Mouse (Mus musculus): ENCODE measurements at regions not wholly inside any gene's neighbourhood (a gene's known extent, or its start where the extent isn't known, plus 50 kb on each side); places are given as distances from the start of the nearest gene placed in this dataset.

DNA sequence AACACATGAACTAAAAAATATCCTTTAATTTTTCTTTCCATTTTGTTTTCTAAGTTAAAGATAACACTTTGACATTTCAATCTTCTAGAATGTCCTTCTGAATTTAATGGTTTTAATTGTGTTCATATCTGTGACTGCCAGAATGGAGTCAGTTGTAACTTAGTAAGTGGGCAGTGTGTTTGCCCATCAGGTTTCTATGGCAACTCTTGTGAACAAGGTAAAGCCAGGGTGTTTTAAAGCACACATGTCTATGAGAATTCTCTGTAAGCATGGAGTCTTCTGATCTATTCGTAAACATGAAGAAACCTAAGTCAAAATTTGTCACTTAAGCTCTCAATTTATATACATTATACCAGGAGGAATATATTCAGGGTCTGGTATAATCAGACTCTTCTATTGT is 689.4 kb downstream of the Egfem1 start:
- no peaks in the 10 kb centered on the region for H3K9me3 ChIP-seq (ENCODE audit: control insufficient read depth, low read length)
- H3K4me1 ChIP-seq (ENCODE audit: control insufficient read depth, insufficient read depth, low read length), result no peaks in the 10 kb centered on the region
- H3K27ac ChIP-seq (ENCODE audit: low read depth, low read length), result no peak overlapping the region
- H3K4me2 ChIP-seq (replicated peaks; ENCODE audit: low read depth, low read length), result no peak overlapping the region
- WGBS, result 98% methylated on average over 1 of the region's 1 CpGs
- H3K27me3 ChIP-seq (ENCODE audit: control insufficient read depth, insufficient read depth, low read length), result no peaks in the 10 kb centered on the region
- ATAC-seq (ENCODE audit: low FRiP score, low TSS enrichment), result no peak
- H3K4me3 ChIP-seq (ENCODE audit: low read length), result no peak overlapping the region
- H3K36me3 ChIP-seq (ENCODE audit: control insufficient read depth, insufficient read depth, low read length), result no peaks in the 10 kb centered on the region
- no peak overlapping the region for H3K9ac ChIP-seq (ENCODE audit: low read depth, low read length)

DNA sequence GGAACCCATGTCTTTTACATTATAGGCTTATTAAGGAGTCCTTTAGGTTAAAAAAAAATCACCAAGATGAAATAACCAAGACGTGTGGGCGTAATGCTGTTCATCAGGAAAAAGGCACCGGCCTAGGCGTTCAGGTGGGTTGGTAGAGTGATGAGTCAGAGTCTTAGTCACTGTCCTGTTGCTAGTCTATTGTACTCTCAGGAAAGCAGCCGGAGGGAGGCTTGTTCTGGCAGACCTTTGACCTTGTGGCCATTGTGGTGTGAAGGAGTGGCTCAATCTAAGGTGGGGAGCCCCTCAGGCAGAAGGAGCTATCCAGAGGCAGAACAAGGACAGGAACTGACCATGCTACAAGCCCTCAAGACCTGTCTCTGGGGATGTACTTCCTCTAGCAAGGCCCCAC is 686.8 kb downstream of the Egfem1 start:
- Histone ChIP-seq H3K27me3 (ENCODE audit: control insufficient read depth, insufficient read depth, low read length) (no peaks in the 10 kb centered on the region), H3K9ac (ENCODE audit: low read depth, low read length) (no peak overlapping the region), H3K36me3 (ENCODE audit: control insufficient read depth, insufficient read depth, low read length) (no peaks in the 10 kb centered on the region), H3K4me2 (replicated peaks; ENCODE audit: low read depth, low read length) (no peak overlapping the region), H3K27ac (ENCODE audit: low read depth, low read length) (no peak overlapping the region), H3K9me3 (ENCODE audit: control insufficient read depth, low read length) (no peaks in the 10 kb centered on the region), H3K4me3 (ENCODE audit: low read length) (no peak overlapping the region), H3K4me1 (ENCODE audit: control insufficient read depth, insufficient read depth, low read length) (no peaks in the 10 kb centered on the region)
- WGBS, result 70% methylated on average over 5 of the region's 5 CpGs
- no peak for ATAC-seq (ENCODE audit: low FRiP score, low TSS enrichment)

DNA sequence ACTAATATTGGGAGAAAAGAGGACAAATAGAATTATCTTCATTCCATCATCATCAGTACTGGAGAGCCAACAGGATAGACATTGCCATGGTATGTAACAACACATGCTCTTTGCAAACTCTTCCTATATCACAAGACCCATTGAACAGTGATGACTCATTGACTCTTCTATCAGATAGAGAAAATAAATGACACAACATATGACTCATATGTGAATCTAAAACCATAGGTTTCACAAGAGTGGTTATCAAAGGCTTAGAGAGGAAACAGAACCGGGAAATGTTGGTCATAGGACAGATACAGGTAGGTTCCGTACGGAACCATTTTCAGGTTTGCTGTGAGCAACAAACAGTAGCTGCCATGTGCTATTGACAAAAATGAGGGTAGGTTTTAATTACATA is 682.2 kb downstream of the Egfem1 start:
- Histone ChIP-seq H3K27me3 (ENCODE audit: control insufficient read depth, insufficient read depth, low read length) (no peaks in the 10 kb centered on the region), H3K27ac (ENCODE audit: low read depth, low read length) (no peak overlapping the region), H3K4me1 (ENCODE audit: control insufficient read depth, insufficient read depth, low read length) (no peaks in the 10 kb centered on the region), H3K36me3 (ENCODE audit: control insufficient read depth, insufficient read depth, low read length) (no peaks in the 10 kb centered on the region), H3K9ac (ENCODE audit: low read depth, low read length) (no peak overlapping the region), H3K9me3 (ENCODE audit: control insufficient read depth, low read length) (no peaks in the 10 kb centered on the region), H3K4me2 (replicated peaks; ENCODE audit: low read depth, low read length) (no peak overlapping the region), H3K4me3 (ENCODE audit: low read length) (no peak overlapping the region)
- WGBS, result 97% methylated on average over 3 of the region's 3 CpGs
- ATAC-seq (ENCODE audit: low FRiP score, low TSS enrichment), result no peak

DNA sequence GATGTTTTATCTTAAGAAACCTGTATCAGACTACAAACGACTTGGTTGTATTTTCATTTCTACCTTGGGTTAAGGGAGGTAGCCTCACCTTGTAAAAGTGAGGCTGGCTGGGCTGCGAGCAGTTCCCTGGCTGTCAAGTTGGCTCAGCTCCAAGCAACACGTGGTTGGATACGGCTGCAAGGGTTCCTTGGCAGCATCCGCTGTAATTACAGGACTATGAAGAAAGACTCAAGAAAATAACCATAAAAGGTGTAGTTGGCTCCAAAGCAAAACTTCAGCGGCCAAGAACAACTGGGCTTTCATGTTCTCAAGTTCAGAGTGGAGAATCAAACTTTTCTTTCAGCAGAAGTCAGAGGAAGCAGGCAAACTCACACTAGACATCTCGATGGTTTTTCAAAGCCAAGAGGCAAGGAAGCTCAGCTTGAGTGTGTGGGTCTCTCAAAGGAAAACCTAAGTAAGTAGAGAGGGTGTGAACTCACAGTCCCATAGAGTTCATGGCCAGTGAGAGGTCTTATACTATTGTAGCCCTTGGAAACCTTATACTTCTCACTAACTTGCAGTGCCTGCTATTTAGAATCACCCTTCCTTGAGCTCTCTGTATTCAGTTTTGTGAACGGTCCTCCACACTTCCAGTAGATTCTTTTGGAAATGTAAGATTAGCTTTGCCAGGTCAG is 676.1 kb downstream of the Egfem1 start:
- H3K9ac ChIP-seq (ENCODE audit: low read depth, low read length), result no peak overlapping the region
- no peaks in the 10 kb centered on the region for H3K36me3 ChIP-seq (ENCODE audit: control insufficient read depth, insufficient read depth, low read length)
- H3K27me3 ChIP-seq (ENCODE audit: control insufficient read depth, insufficient read depth, low read length), result no peaks in the 10 kb centered on the region
- no peaks in the 10 kb centered on the region for H3K9me3 ChIP-seq (ENCODE audit: control insufficient read depth, low read length)
- ATAC-seq (ENCODE audit: low FRiP score, low TSS enrichment), result no peak
- WGBS, result 55% methylated on average over 8 of the region's 8 CpGs
- H3K4me3 ChIP-seq (ENCODE audit: low read length), result no peak overlapping the region
- H3K27ac ChIP-seq (ENCODE audit: low read depth, low read length), result no peak overlapping the region
- H3K4me2 ChIP-seq (replicated peaks; ENCODE audit: low read depth, low read length), result no peak overlapping the region
- no peaks in the 10 kb centered on the region for H3K4me1 ChIP-seq (ENCODE audit: control insufficient read depth, insufficient read depth, low read length)
